Mouse (Mus musculus) liver, embryonic 14.5 days (tissue): ENCODE measurements around the gene Snrnp35.

Experiments used
- CTCF ChIP-seq: IDR thresholded peaks from 2 replicates; pipeline ENCODE4 v1.5.1; 2016; ENCODE audit warnings: antibody characterized with exemption, low read depth, control low read depth
- EP300 ChIP-seq: IDR thresholded peaks from 2 replicates; pipeline ENCODE4 v1.6.1; 2016; ENCODE audit warnings: antibody characterized with exemption, low read depth

GRCm38 (mm10) chr5:124518648-124519047 is 35.7 kb downstream of the Snrnp35 start:
- TF ChIP-seq CTCF = no peak
- TF ChIP-seq EP300 = no peak
